Mouse (Mus musculus): ENCODE measurements around the gene 4930432K21Rik. TPM values are rescaled to one million over a fixed set of nuclear protein-coding genes. Genes with fewer than 3 reads are reported as not detected.

4930432K21Rik gene
- polyA plus RNA-seq, 2 experiments, result 0.19 TPM; not detected in 1

- ATAC-seq (ENCODE audit: insufficient read depth) (no peak), DNase-seq (ENCODE audit: low read depth in 3 of 3, low spot score in 3 of 3) (no peak)
- no peak for TF ChIP-seq CTCF (IDR thresholded peaks at IDR 0.05; ENCODE audit: low read depth)
- no peak for TF ChIP-seq EP300 (IDR thresholded peaks at IDR 0.05; ENCODE audit: low read depth)
- H3K9me3 ChIP-seq (ENCODE audit: control insufficient read depth, low read length), result no peaks in the 10 kb centered on the region
- no peak overlapping the region for H3K4me3 ChIP-seq (ENCODE audit: insufficient read depth in 1 of 2, low read depth in 2 of 2, low read length in 2 of 2)
- 74% methylated on average over 8 of the region's 8 CpGs for WGBS (ENCODE audit: insufficient replicate concordance)
- H3K4me1 ChIP-seq (replicated peaks; ENCODE audit: control insufficient read depth in 2 of 2, insufficient read depth in 2 of 2, low read length in 1 of 2), result peaks cover 6 to 11% of the 10 kb centered on the region in 2 experiments
- H3K36me3 ChIP-seq (replicated peaks; ENCODE audit: control insufficient read depth, insufficient read depth, low read depth), result peaks cover 3% of the 10 kb centered on the region
- no peak overlapping the region for H3K4me2 ChIP-seq (ENCODE audit: low read depth)
- H3K27me3 ChIP-seq (ENCODE audit: control insufficient read depth, insufficient read depth, low read length), result no peaks in the 10 kb centered on the region
- no peak overlapping the region for H3K9ac ChIP-seq (replicated peaks)
- H3K27ac ChIP-seq, result no peak overlapping the region
Observed at GRCm38 (mm10) chr8:84144636-84145245, 3.1 kb upstream of the 4930432K21Rik start.

DNA sequence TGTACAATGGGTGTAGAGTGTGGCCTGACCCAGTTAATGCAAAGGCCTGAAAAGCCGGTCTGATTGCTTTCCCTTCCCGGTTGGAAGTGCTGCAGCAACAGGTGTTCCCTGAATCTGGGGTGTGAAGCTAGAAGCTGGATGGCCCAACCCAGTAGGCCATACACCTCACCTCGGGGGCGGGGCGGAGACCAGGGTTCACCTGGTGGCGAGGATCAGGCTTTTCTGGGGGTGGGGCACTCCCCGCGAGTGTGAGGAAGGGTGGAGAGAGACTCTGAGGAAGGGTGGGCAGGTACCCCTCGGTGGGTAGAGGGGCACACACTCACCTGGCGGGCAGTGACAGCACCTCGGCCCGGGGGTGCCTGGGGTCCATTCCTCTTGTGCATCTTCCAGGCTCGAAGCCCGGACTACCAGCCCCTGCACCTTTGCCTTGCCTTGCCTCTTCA, 480 bp upstream of the 4930432K21Rik start:
- no peaks in the 10 kb centered on the region for H3K9me3 ChIP-seq (ENCODE audit: control insufficient read depth, low read length)
- peaks cover 3% of the 10 kb centered on the region for H3K36me3 ChIP-seq (replicated peaks; ENCODE audit: control insufficient read depth, insufficient read depth, low read depth)
- H3K27me3 ChIP-seq (ENCODE audit: control insufficient read depth, insufficient read depth, low read length), result no peaks in the 10 kb centered on the region
- H3K4me2 ChIP-seq (ENCODE audit: low read depth), result peak overlapping the region; percentile 94
- H3K27ac ChIP-seq, result no peak overlapping the region
- ATAC-seq (ENCODE audit: insufficient read depth), result peak; percentile 42
- DNase-seq (ENCODE audit: low read depth in 3 of 3, low spot score in 3 of 3), result no peak
- 8% methylated on average over 14 of the region's 14 CpGs for WGBS (ENCODE audit: insufficient replicate concordance)
- no peak for TF ChIP-seq EP300 (IDR thresholded peaks at IDR 0.05; ENCODE audit: low read depth)
- TF ChIP-seq CTCF (IDR thresholded peaks at IDR 0.05; ENCODE audit: low read depth), result no peak
- peak overlapping the region; percentile 78 for H3K9ac ChIP-seq (replicated peaks)
- peaks cover 6 to 11% of the 10 kb centered on the region in 2 experiments for H3K4me1 ChIP-seq (replicated peaks; ENCODE audit: control insufficient read depth in 2 of 2, insufficient read depth in 2 of 2, low read length in 1 of 2)
- H3K4me3 ChIP-seq (ENCODE audit: insufficient read depth in 1 of 2, low read depth in 2 of 2, low read length in 2 of 2), result peak overlapping the region; percentile 56 to 73

- Histone ChIP-seq H3K36me3 (replicated peaks; ENCODE audit: control insufficient read depth, insufficient read depth, low read depth) (no peaks in the 10 kb centered on the region; the same call in 1 of the 2 replicates), H3K9ac (replicated peaks) (no peak overlapping the region), H3K27me3 (ENCODE audit: control insufficient read depth, insufficient read depth, low read length) (no peaks in the 10 kb centered on the region), H3K4me2 (ENCODE audit: low read depth) (no peak overlapping the region), H3K9me3 (ENCODE audit: control insufficient read depth, low read length) (no peaks in the 10 kb centered on the region), H3K4me1 (replicated peaks; ENCODE audit: control insufficient read depth in 2 of 2, insufficient read depth in 2 of 2, low read length in 1 of 2) (peaks cover 6 to 11% of the 10 kb centered on the region in 2 experiments), H3K4me3 (ENCODE audit: insufficient read depth in 1 of 2, low read depth in 2 of 2, low read length in 2 of 2) (no peak overlapping the region), H3K27ac (no peak overlapping the region)
- ATAC-seq (ENCODE audit: insufficient read depth) (no peak), DNase-seq (ENCODE audit: low read depth in 3 of 3, low spot score in 3 of 3) (no peak)
- 81% methylated on average over 5 of the region's 5 CpGs for WGBS (ENCODE audit: insufficient replicate concordance)
- TF ChIP-seq EP300 (IDR thresholded peaks at IDR 0.05; ENCODE audit: low read depth), result no peak
- no peak for TF ChIP-seq CTCF (IDR thresholded peaks at IDR 0.05; ENCODE audit: low read depth)
Observed at GRCm38 (mm10) chr8:84148531-84148850, 666 bp downstream of the 4930432K21Rik start.

DNA sequence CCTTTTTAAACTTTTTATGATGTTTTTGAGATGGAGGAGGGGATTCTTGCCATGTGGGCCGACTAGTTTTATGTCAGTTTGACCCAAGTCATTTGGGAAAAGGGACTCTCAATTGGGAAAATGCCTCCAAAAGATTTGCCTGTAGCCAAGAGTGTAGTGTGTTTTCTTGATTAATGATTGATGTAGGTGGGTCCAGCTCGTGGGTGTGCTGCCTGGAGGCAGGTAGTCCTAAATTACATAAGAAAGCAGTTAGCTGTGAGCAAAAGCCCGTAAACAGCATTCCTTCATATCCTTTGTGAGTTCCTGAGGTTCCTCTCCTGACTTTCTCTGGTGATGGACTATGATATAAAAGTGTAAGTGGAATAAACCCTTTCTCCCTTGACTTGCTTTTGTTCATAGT, 1.4 kb downstream of the 4930432K21Rik start:
- Histone ChIP-seq H3K27ac (no peak overlapping the region), H3K4me3 (ENCODE audit: insufficient read depth in 1 of 2, low read depth in 2 of 2, low read length in 2 of 2) (no peak overlapping the region), H3K27me3 (ENCODE audit: control insufficient read depth, insufficient read depth, low read length) (no peaks in the 10 kb centered on the region), H3K36me3 (replicated peaks; ENCODE audit: control insufficient read depth, insufficient read depth, low read depth) (no peaks in the 10 kb centered on the region), H3K4me2 (ENCODE audit: low read depth) (no peak overlapping the region), H3K4me1 (replicated peaks; ENCODE audit: control insufficient read depth in 2 of 2, insufficient read depth in 2 of 2, low read length in 1 of 2) (peaks cover 6 to 11% of the 10 kb centered on the region in 2 experiments), H3K9ac (replicated peaks) (no peak overlapping the region), H3K9me3 (ENCODE audit: control insufficient read depth, low read length) (no peaks in the 10 kb centered on the region)
- DNase-seq (ENCODE audit: low read depth in 3 of 3, low spot score in 3 of 3) (no peak), ATAC-seq (ENCODE audit: insufficient read depth) (no peak)
- TF ChIP-seq EP300 (IDR thresholded peaks at IDR 0.05; ENCODE audit: low read depth), result no peak
- WGBS (ENCODE audit: insufficient replicate concordance), result 55% methylated on average over 3 of the region's 3 CpGs

DNA sequence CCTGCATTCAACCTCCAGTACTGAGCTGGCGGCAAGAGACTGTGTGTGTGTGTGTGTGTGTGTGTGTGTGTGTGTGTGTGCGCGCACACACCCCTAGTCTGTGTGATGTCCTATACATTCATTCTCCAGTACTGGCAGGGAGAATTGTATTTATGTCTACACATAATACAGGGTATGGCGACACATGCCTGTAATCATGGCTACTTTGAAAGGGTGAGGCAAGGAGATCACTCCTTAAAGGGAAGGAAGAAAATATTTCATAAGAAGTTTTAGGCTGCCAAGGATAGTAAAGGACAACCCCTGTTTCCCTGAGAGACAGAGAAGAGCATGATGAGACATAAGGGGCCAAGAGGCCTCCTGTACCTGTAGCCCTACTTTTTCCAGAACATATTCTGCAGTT, 9.8 kb downstream of the 4930432K21Rik start:
- no peak overlapping the region for H3K4me3 ChIP-seq (ENCODE audit: insufficient read depth in 1 of 2, low read depth in 2 of 2, low read length in 2 of 2)
- ATAC-seq (ENCODE audit: insufficient read depth) (no peak), DNase-seq (ENCODE audit: low read depth in 3 of 3, low spot score in 3 of 3) (no peak)
- no peaks in the 10 kb centered on the region for H3K4me1 ChIP-seq (replicated peaks; ENCODE audit: control insufficient read depth in 2 of 2, insufficient read depth in 2 of 2, low read length in 1 of 2)
- 68% methylated on average over 4 of the region's 4 CpGs for WGBS (ENCODE audit: insufficient replicate concordance)
- no peak overlapping the region for H3K4me2 ChIP-seq (ENCODE audit: low read depth)
- no peak overlapping the region for H3K27ac ChIP-seq
- no peaks in the 10 kb centered on the region for H3K36me3 ChIP-seq (replicated peaks; ENCODE audit: control insufficient read depth, insufficient read depth, low read depth)
- H3K9me3 ChIP-seq (ENCODE audit: control insufficient read depth, low read length), result no peaks in the 10 kb centered on the region
- H3K9ac ChIP-seq (replicated peaks), result no peak overlapping the region
- TF ChIP-seq CTCF (IDR thresholded peaks at IDR 0.05; ENCODE audit: low read depth), result no peak
- no peak for TF ChIP-seq EP300 (IDR thresholded peaks at IDR 0.05; ENCODE audit: low read depth)
- no peaks in the 10 kb centered on the region for H3K27me3 ChIP-seq (ENCODE audit: control insufficient read depth, insufficient read depth, low read length)
